Mouse (Mus musculus) neural tube, embryonic 13.5 days (tissue): ENCODE results near the gene Gsg1l. TPM values are rescaled to one million over a fixed set of nuclear protein-coding genes. Genes with fewer than 3 reads are reported as not detected.

ENCODE experiments used
- ATAC-seq: fragments of 200-750 bp; cut with Nextera tagmentation; 2 replicates; pipeline ENCODE4 v1.8.0; 2017; ENCODE audit warnings: low read depth, mild to moderate bottlenecking, moderate TSS enrichment, moderate library complexity
- H3K27ac ChIP-seq: fragments of 300-500 bp; sonication (generic); replicated peaks from 2 replicates; pipeline ENCODE4 v1.5.1; 2015; ENCODE audit warnings: moderate library complexity, mild to moderate bottlenecking, inconsistent platforms
- H3K27me3 ChIP-seq: fragments of 300-500 bp; sonication (generic); 2 replicates; pipeline ENCODE4 v1.6.1; 2015; ENCODE audit warnings: mild to moderate bottlenecking, inconsistent platforms
- H3K36me3 ChIP-seq: fragments of 300-500 bp; sonication (generic); 2 replicates; pipeline ENCODE4 v1.6.1; 2015; ENCODE audit warnings: mild to moderate bottlenecking, inconsistent platforms
- H3K4me1 ChIP-seq: fragments of 300-500 bp; sonication (generic); replicated peaks from 2 replicates; pipeline ENCODE4 v1.6.1; 2015; ENCODE audit warnings: inconsistent platforms
- H3K4me2 ChIP-seq: fragments of 300-500 bp; sonication (generic); 2 replicates; pipeline ENCODE4 v1.6.1; 2015; ENCODE audit warnings: inconsistent platforms, mild to moderate bottlenecking, moderate library complexity
- H3K4me3 ChIP-seq: fragments of 300-500 bp; sonication (generic); 2 replicates; pipeline ENCODE4 v1.5.1; 2015; ENCODE audit warnings: mild to moderate bottlenecking, inconsistent platforms
- H3K9ac ChIP-seq: fragments of 300-500 bp; sonication (generic); 2 replicates; pipeline ENCODE4 v1.6.1; 2015; ENCODE audit warnings: moderate library complexity, mild to moderate bottlenecking, inconsistent platforms
- H3K9me3 ChIP-seq: fragments of 300-500 bp; sonication (generic); 2 replicates; pipeline ENCODE4 v1.6.1; 2016; ENCODE audit warnings: inconsistent platforms
- WGBS: fragments of 180-500 bp; shearing (Covaris S2); methylation state at CpG from one replicate; pipeline ENCODE4 v1.1.7; 2015; 5-methylcytosine and 5-hydroxymethylcytosine counted together
- polyA plus RNA-seq: library from polyadenylated mRNA; unstranded; fragments of >200 nt; fragmentation: Nextera tagmentation; extraction: Ambion mirVana; gene quantifications from 2 replicates; pipeline ENCODE4 v1.2.1, GENCODE M21; 2015

Gsg1l gene
- polyA plus RNA-seq, 1 experiment from 2014 or later: 14.2 TPM

- ATAC-seq: no peak
- Histone ChIP-seq H3K9me3 (no peaks in the 10 kb centered on the region), H3K4me2 (no peak overlapping the region), H3K27me3 (no peaks in the 10 kb centered on the region), H3K4me3 (no peak overlapping the region), H3K36me3 (no peaks in the 10 kb centered on the region), H3K4me1 (peaks cover 30% of the 10 kb centered on the region), H3K27ac (no peak overlapping the region), H3K9ac (no peak overlapping the region)
- 83% methylated on average over 3 of the region's 3 CpGs for WGBS
Measured at GRCm38 (mm10) chr7:125969076-125969475, 113.1 kb downstream of the Gsg1l start.

- H3K27me3 ChIP-seq: no peaks in the 10 kb centered on the region
- no peak for ATAC-seq
- no peak overlapping the region for H3K4me3 ChIP-seq
- peaks cover 25% of the 10 kb centered on the region for H3K4me1 ChIP-seq
- no peaks in the 10 kb centered on the region for H3K36me3 ChIP-seq
- 37% methylated on average over 16 of the region's 16 CpGs for WGBS
- peak overlapping the region; percentile 17 for H3K4me2 ChIP-seq
- no peaks in the 10 kb centered on the region for H3K9me3 ChIP-seq
- peak overlapping the region; percentile 73 for H3K27ac ChIP-seq
- H3K9ac ChIP-seq: peak overlapping the region; percentile 13; the same call in 1 of the 2 replicates
Measured at GRCm38 (mm10) chr7:125966402-125967261, 115.6 kb downstream of the Gsg1l start.

- Histone ChIP-seq H3K27ac (no peak overlapping the region), H3K4me2 (no peak overlapping the region), H3K27me3 (no peaks in the 10 kb centered on the region), H3K36me3 (no peaks in the 10 kb centered on the region), H3K4me1 (peaks cover 28% of the 10 kb centered on the region), H3K9ac (no peak overlapping the region), H3K4me3 (no peak overlapping the region), H3K9me3 (no peaks in the 10 kb centered on the region)
- no peak for ATAC-seq
- WGBS: 69% methylated on average over 8 of the region's 8 CpGs
Measured at GRCm38 (mm10) chr7:125964087-125964607, 118.1 kb downstream of the Gsg1l start.

- WGBS: 64% methylated on average over 17 of the region's 18 CpGs
- H3K4me2 ChIP-seq: no peak overlapping the region
- H3K36me3 ChIP-seq: no peaks in the 10 kb centered on the region
- H3K27ac ChIP-seq: no peak overlapping the region
- no peak overlapping the region for H3K4me3 ChIP-seq
- peaks cover 14% of the 10 kb centered on the region for H3K4me1 ChIP-seq
- H3K9ac ChIP-seq: no peak overlapping the region
- H3K27me3 ChIP-seq: no peaks in the 10 kb centered on the region
- ATAC-seq: no peak
- no peaks in the 10 kb centered on the region for H3K9me3 ChIP-seq
Measured at GRCm38 (mm10) chr7:125959294-125960048, 122.7 kb downstream of the Gsg1l start.

GRCm38 (mm10) chr7:125958856-125959255, 123.4 kb downstream of the Gsg1l start:
- H3K4me3 ChIP-seq: no peak overlapping the region
- no peak overlapping the region for H3K4me2 ChIP-seq
- H3K36me3 ChIP-seq: no peaks in the 10 kb centered on the region
- whole genome bisulfite sequencing: 89% methylated on average over 5 of the region's 5 CpGs
- H3K4me1 ChIP-seq: peaks cover 20% of the 10 kb centered on the region
- no peaks in the 10 kb centered on the region for H3K27me3 ChIP-seq
- no peaks in the 10 kb centered on the region for H3K9me3 ChIP-seq
- no peak for ATAC-seq
- no peak overlapping the region for H3K9ac ChIP-seq
- H3K27ac ChIP-seq: no peak overlapping the region

- Histone ChIP-seq H3K4me3 (no peak overlapping the region), H3K4me1 (peaks cover 20% of the 10 kb centered on the region), H3K27me3 (no peaks in the 10 kb centered on the region), H3K4me2 (no peak overlapping the region), H3K36me3 (no peaks in the 10 kb centered on the region), H3K9me3 (no peaks in the 10 kb centered on the region), H3K27ac (peak overlapping the region; percentile 6; the same call in 1 of the 2 replicates), H3K9ac (no peak overlapping the region)
- WGBS: 46% methylated on average over 5 of the region's 5 CpGs
- ATAC-seq: no peak
Measured at GRCm38 (mm10) chr7:125954994-125955393, 127.2 kb downstream of the Gsg1l start.

GRCm38 (mm10) chr7:125954356-125954878, 127.8 kb downstream of the Gsg1l start:
- H3K27me3 ChIP-seq: no peaks in the 10 kb centered on the region
- no peak overlapping the region for H3K4me3 ChIP-seq
- no peak overlapping the region for H3K4me2 ChIP-seq
- no peak for ATAC-seq
- WGBS: 51% methylated on average over 3 of the region's 3 CpGs
- no peak overlapping the region for H3K9ac ChIP-seq
- H3K36me3 ChIP-seq: no peaks in the 10 kb centered on the region
- no peaks in the 10 kb centered on the region for H3K9me3 ChIP-seq
- H3K4me1 ChIP-seq: peaks cover 17% of the 10 kb centered on the region
- H3K27ac ChIP-seq: no peak overlapping the region; the same call in 1 of the 2 replicates

GRCm38 (mm10) chr7:125953844-125954243, 128.4 kb downstream of the Gsg1l start:
- 64% methylated on average over 6 of the region's 6 CpGs for WGBS
- no peak overlapping the region for H3K4me2 ChIP-seq
- no peak overlapping the region for H3K4me3 ChIP-seq
- H3K27me3 ChIP-seq: no peaks in the 10 kb centered on the region
- no peaks in the 10 kb centered on the region for H3K9me3 ChIP-seq
- H3K4me1 ChIP-seq: peaks cover 17% of the 10 kb centered on the region
- no peak for ATAC-seq
- no peak overlapping the region for H3K9ac ChIP-seq
- no peak overlapping the region for H3K27ac ChIP-seq
- no peaks in the 10 kb centered on the region for H3K36me3 ChIP-seq

GRCm38 (mm10) chr7:125951911-125952310, 130.3 kb downstream of the Gsg1l start:
- Histone ChIP-seq H3K9me3 (no peaks in the 10 kb centered on the region), H3K9ac (no peak overlapping the region), H3K27me3 (no peaks in the 10 kb centered on the region), H3K4me3 (no peak overlapping the region), H3K4me2 (no peak overlapping the region), H3K27ac (no peak overlapping the region), H3K4me1 (peaks cover 17% of the 10 kb centered on the region), H3K36me3 (no peaks in the 10 kb centered on the region)
- 77% methylated on average over 7 of the region's 7 CpGs for WGBS
- ATAC-seq: no peak

- peaks cover 6% of the 10 kb centered on the region for H3K4me1 ChIP-seq
- no peak overlapping the region for H3K27ac ChIP-seq
- H3K36me3 ChIP-seq: no peaks in the 10 kb centered on the region
- no peak overlapping the region for H3K9ac ChIP-seq
- no peaks in the 10 kb centered on the region for H3K9me3 ChIP-seq
- WGBS: 80% methylated on average over 4 of the region's 4 CpGs
- H3K27me3 ChIP-seq: no peaks in the 10 kb centered on the region
- ATAC-seq: no peak
- H3K4me2 ChIP-seq: no peak overlapping the region
- H3K4me3 ChIP-seq: no peak overlapping the region
Measured at GRCm38 (mm10) chr7:125948973-125949372, 133.2 kb downstream of the Gsg1l start.

GRCm38 (mm10) chr7:125945915-125946314, 136.3 kb downstream of the Gsg1l start:
- ATAC-seq: no peak
- Histone ChIP-seq H3K4me3 (no peak overlapping the region), H3K27me3 (no peaks in the 10 kb centered on the region), H3K4me1 (no peaks in the 10 kb centered on the region), H3K36me3 (no peaks in the 10 kb centered on the region), H3K9me3 (no peaks in the 10 kb centered on the region), H3K4me2 (no peak overlapping the region), H3K9ac (no peak overlapping the region), H3K27ac (no peak overlapping the region)
- 71% methylated on average over 8 of the region's 8 CpGs for WGBS

GRCm38 (mm10) chr7:125944631-125945030, 137.6 kb downstream of the Gsg1l start:
- Histone ChIP-seq H3K4me3 (no peak overlapping the region), H3K27ac (no peak overlapping the region), H3K36me3 (no peaks in the 10 kb centered on the region), H3K9ac (no peak overlapping the region), H3K4me1 (no peaks in the 10 kb centered on the region), H3K27me3 (no peaks in the 10 kb centered on the region), H3K9me3 (no peaks in the 10 kb centered on the region), H3K4me2 (no peak overlapping the region)
- ATAC-seq: no peak
- WGBS: 87% methylated on average over 5 of the region's 5 CpGs
